Mouse (Mus musculus): ENCODE data around the gene 1700025G04Rik. TPM values are rescaled to one million over a fixed set of nuclear protein-coding genes. Genes with fewer than 3 reads are reported as not detected.
A peak's percentile ranks its signal among the peaks of the same experiment; 100 is the strongest.

The 1700025G04Rik gene
- polyA plus RNA-seq, 1 experiment, result 5.0 TPM

- Histone ChIP-seq H3K4me3 (ENCODE audit: control insufficient read depth, insufficient read depth, low read length) (no peak overlapping the region), H3K27ac (ENCODE audit: control insufficient read depth, insufficient read depth, low read length) (no peak overlapping the region), H3K27me3 (ENCODE audit: control insufficient read depth, insufficient read depth, low read length) (no peaks in the 10 kb centered on the region), H3K36me3 (ENCODE audit: control insufficient read depth, insufficient read depth, low read length) (no peaks in the 10 kb centered on the region), H3K4me1 (replicated peaks; ENCODE audit: control insufficient read depth, insufficient read depth, low read length) (peaks cover 11% of the 10 kb centered on the region)
- WGBS, result 82% methylated on average over 7 of the region's 7 CpGs
- TF ChIP-seq CTCF (IDR thresholded peaks at IDR 0.05; ENCODE audit: borderline replicate concordance, control insufficient read depth, extremely low read depth, insufficient read depth, low read length, poor library complexity) (no peak), POLR2A (IDR thresholded peaks at IDR 0.05; ENCODE audit: control insufficient read depth, extremely low read depth, insufficient read depth, low read length, poor library complexity) (no peak)
- DNase-seq, result no peak
Observed at GRCm38 (mm10) chr1:152040053-152040452, 49.9 kb downstream of the 1700025G04Rik start.

GRCm38 (mm10) chr1:152039588-152039987 is 50.3 kb downstream of the 1700025G04Rik start:
- Histone ChIP-seq H3K27ac (ENCODE audit: control insufficient read depth, insufficient read depth, low read length) (no peak overlapping the region), H3K36me3 (ENCODE audit: control insufficient read depth, insufficient read depth, low read length) (no peaks in the 10 kb centered on the region), H3K4me3 (ENCODE audit: control insufficient read depth, insufficient read depth, low read length) (no peak overlapping the region), H3K4me1 (replicated peaks; ENCODE audit: control insufficient read depth, insufficient read depth, low read length) (peaks cover 16% of the 10 kb centered on the region), H3K27me3 (ENCODE audit: control insufficient read depth, insufficient read depth, low read length) (no peaks in the 10 kb centered on the region)
- no peak for DNase-seq
- WGBS, result 92% methylated on average over 8 of the region's 8 CpGs
- no peak for TF ChIP-seq CTCF (IDR thresholded peaks at IDR 0.05; ENCODE audit: borderline replicate concordance, control insufficient read depth, extremely low read depth, insufficient read depth, low read length, poor library complexity)
- no peak for TF ChIP-seq POLR2A (IDR thresholded peaks at IDR 0.05; ENCODE audit: control insufficient read depth, extremely low read depth, insufficient read depth, low read length, poor library complexity)

DNA sequence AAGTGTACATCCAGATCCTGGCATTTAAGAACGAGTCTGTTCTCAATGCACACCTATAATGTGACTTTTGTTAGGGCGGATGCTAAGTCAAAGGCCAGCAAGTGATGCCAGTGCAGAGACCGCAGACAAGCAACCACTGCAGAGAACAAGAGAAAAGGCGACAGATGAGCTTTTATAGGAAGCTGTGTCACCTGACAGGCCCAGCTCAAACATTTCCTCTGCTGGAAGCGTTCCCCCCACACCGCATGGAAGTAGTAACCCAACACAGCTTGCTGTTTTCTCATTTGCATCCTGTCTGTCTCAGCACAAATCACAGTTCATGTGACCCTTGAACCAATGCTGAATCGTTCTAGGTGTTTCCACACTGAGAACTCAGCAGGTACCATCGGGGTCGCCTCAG is 51.8 kb downstream of the 1700025G04Rik start:
- H3K4me1 ChIP-seq (replicated peaks; ENCODE audit: control insufficient read depth, insufficient read depth, low read length), result peaks cover 16% of the 10 kb centered on the region
- no peak for TF ChIP-seq POLR2A (IDR thresholded peaks at IDR 0.05; ENCODE audit: control insufficient read depth, extremely low read depth, insufficient read depth, low read length, poor library complexity)
- no peak for TF ChIP-seq CTCF (IDR thresholded peaks at IDR 0.05; ENCODE audit: borderline replicate concordance, control insufficient read depth, extremely low read depth, insufficient read depth, low read length, poor library complexity)
- no peaks in the 10 kb centered on the region for H3K36me3 ChIP-seq (ENCODE audit: control insufficient read depth, insufficient read depth, low read length)
- 24% methylated on average over 9 of the region's 9 CpGs for WGBS
- peak; percentile 39 for DNase-seq
- H3K27ac ChIP-seq (ENCODE audit: control insufficient read depth, insufficient read depth, low read length), result no peak overlapping the region
- no peak overlapping the region for H3K4me3 ChIP-seq (ENCODE audit: control insufficient read depth, insufficient read depth, low read length)
- H3K27me3 ChIP-seq (ENCODE audit: control insufficient read depth, insufficient read depth, low read length), result no peaks in the 10 kb centered on the region

- Histone ChIP-seq H3K4me1 (replicated peaks; ENCODE audit: control insufficient read depth, insufficient read depth, low read length) (peaks cover 16% of the 10 kb centered on the region), H3K36me3 (ENCODE audit: control insufficient read depth, insufficient read depth, low read length) (no peaks in the 10 kb centered on the region), H3K4me3 (ENCODE audit: control insufficient read depth, insufficient read depth, low read length) (no peak overlapping the region), H3K27me3 (ENCODE audit: control insufficient read depth, insufficient read depth, low read length) (no peaks in the 10 kb centered on the region), H3K27ac (ENCODE audit: control insufficient read depth, insufficient read depth, low read length) (no peak overlapping the region)
- WGBS, result 85% methylated on average over 4 of the region's 4 CpGs
- no peak for TF ChIP-seq POLR2A (IDR thresholded peaks at IDR 0.05; ENCODE audit: control insufficient read depth, extremely low read depth, insufficient read depth, low read length, poor library complexity)
- no peak for TF ChIP-seq CTCF (IDR thresholded peaks at IDR 0.05; ENCODE audit: borderline replicate concordance, control insufficient read depth, extremely low read depth, insufficient read depth, low read length, poor library complexity)
- DNase-seq, result no peak
Observed at GRCm38 (mm10) chr1:152037589-152037988, 52.3 kb downstream of the 1700025G04Rik start.

DNA sequence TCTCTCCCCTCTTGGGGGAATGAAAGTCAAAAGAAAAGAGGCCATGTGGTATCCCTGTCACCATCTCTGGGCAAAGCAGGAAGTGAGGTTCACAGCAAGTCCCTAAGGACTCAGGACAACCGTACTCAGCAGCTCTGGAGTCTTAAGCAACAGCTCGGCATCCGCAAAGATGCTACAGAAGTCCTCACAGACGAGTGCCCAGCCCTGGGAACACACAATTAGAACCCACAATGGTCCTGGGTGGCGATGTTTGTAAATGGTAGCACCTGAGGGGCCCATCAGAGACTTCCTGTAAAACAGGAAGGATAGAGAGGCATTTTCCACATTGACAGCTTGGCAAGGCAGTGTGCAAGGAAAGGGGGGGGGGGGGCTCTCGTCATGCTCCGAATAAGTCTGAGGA is 55.2 kb downstream of the 1700025G04Rik start:
- WGBS, result 84% methylated on average over 7 of the region's 7 CpGs
- H3K4me3 ChIP-seq (ENCODE audit: control insufficient read depth, insufficient read depth, low read length), result no peak overlapping the region
- no peaks in the 10 kb centered on the region for H3K36me3 ChIP-seq (ENCODE audit: control insufficient read depth, insufficient read depth, low read length)
- H3K4me1 ChIP-seq (replicated peaks; ENCODE audit: control insufficient read depth, insufficient read depth, low read length), result peaks cover 16% of the 10 kb centered on the region
- H3K27me3 ChIP-seq (ENCODE audit: control insufficient read depth, insufficient read depth, low read length), result no peaks in the 10 kb centered on the region
- DNase-seq, result no peak
- no peak for TF ChIP-seq POLR2A (IDR thresholded peaks at IDR 0.05; ENCODE audit: control insufficient read depth, extremely low read depth, insufficient read depth, low read length, poor library complexity)
- TF ChIP-seq CTCF (IDR thresholded peaks at IDR 0.05; ENCODE audit: borderline replicate concordance, control insufficient read depth, extremely low read depth, insufficient read depth, low read length, poor library complexity), result no peak
- no peak overlapping the region for H3K27ac ChIP-seq (ENCODE audit: control insufficient read depth, insufficient read depth, low read length)

DNA sequence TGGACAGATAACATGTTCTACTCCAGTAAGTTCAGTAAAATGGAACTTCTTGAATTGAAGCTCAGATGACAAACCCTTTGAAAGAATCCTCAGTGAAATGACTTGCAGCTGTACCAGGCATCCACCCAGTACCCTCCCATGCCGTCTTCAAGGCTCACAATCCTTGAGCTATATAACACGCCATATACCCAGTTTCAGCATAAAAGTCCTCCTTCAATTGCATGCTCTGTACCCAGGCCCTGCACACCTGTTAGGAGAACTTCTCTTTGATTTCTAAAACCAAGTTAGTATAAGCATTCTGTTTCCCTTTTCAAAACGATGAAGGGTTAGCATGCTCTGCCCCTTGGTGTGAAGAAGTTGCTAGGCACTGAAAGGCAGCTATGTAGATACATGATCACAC is 56.2 kb downstream of the 1700025G04Rik start:
- 28% methylated on average over 3 of the region's 3 CpGs for WGBS
- TF ChIP-seq CTCF (IDR thresholded peaks at IDR 0.05; ENCODE audit: borderline replicate concordance, control insufficient read depth, extremely low read depth, insufficient read depth, low read length, poor library complexity) (no peak), POLR2A (IDR thresholded peaks at IDR 0.05; ENCODE audit: control insufficient read depth, extremely low read depth, insufficient read depth, low read length, poor library complexity) (no peak)
- no peak overlapping the region for H3K27ac ChIP-seq (ENCODE audit: control insufficient read depth, insufficient read depth, low read length)
- peaks cover 16% of the 10 kb centered on the region for H3K4me1 ChIP-seq (replicated peaks; ENCODE audit: control insufficient read depth, insufficient read depth, low read length)
- H3K36me3 ChIP-seq (ENCODE audit: control insufficient read depth, insufficient read depth, low read length), result no peaks in the 10 kb centered on the region
- H3K27me3 ChIP-seq (ENCODE audit: control insufficient read depth, insufficient read depth, low read length), result no peaks in the 10 kb centered on the region
- no peak overlapping the region for H3K4me3 ChIP-seq (ENCODE audit: control insufficient read depth, insufficient read depth, low read length)
- peak; percentile 19 for DNase-seq

DNA sequence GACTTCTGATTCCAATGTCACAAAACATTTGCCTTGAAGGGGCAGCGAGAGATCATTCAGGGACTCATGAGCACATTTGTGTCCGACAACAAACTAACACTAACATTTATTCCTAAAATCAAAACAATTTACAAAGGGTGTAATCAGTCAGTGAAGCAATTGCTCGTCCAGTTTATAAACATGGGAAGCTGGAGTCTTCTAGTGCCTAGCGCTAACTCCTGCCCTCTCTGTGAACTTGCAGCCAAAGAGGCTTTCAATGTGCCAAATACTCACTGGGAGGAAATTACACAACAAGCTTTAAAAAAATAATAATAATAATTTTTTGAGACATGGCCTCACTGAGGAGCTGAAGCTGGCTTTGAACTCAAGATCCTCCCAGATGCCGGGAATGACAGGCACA is 57.8 kb downstream of the 1700025G04Rik start:
- TF ChIP-seq POLR2A (IDR thresholded peaks at IDR 0.05; ENCODE audit: control insufficient read depth, extremely low read depth, insufficient read depth, low read length, poor library complexity) (no peak), CTCF (IDR thresholded peaks at IDR 0.05; ENCODE audit: borderline replicate concordance, control insufficient read depth, extremely low read depth, insufficient read depth, low read length, poor library complexity) (no peak)
- no peak for DNase-seq
- no peak overlapping the region for H3K27ac ChIP-seq (ENCODE audit: control insufficient read depth, insufficient read depth, low read length)
- 98% methylated on average over 5 of the region's 5 CpGs for WGBS
- peaks cover 8% of the 10 kb centered on the region for H3K4me1 ChIP-seq (replicated peaks; ENCODE audit: control insufficient read depth, insufficient read depth, low read length)
- H3K36me3 ChIP-seq (ENCODE audit: control insufficient read depth, insufficient read depth, low read length), result no peaks in the 10 kb centered on the region
- H3K4me3 ChIP-seq (ENCODE audit: control insufficient read depth, insufficient read depth, low read length), result no peak overlapping the region
- H3K27me3 ChIP-seq (ENCODE audit: control insufficient read depth, insufficient read depth, low read length), result no peaks in the 10 kb centered on the region

Data from thymus, adult 2 months (tissue).